Mouse (Mus musculus): ENCODE measurements around the gene Safb2. TPM values are rescaled to one million over a fixed set of nuclear protein-coding genes. Genes with fewer than 3 reads are reported as not detected.

Gene Safb2
- polyA plus RNA-seq (2012; rRNA removed) = 113 and 131 TPM in 2 replicates

DNA sequence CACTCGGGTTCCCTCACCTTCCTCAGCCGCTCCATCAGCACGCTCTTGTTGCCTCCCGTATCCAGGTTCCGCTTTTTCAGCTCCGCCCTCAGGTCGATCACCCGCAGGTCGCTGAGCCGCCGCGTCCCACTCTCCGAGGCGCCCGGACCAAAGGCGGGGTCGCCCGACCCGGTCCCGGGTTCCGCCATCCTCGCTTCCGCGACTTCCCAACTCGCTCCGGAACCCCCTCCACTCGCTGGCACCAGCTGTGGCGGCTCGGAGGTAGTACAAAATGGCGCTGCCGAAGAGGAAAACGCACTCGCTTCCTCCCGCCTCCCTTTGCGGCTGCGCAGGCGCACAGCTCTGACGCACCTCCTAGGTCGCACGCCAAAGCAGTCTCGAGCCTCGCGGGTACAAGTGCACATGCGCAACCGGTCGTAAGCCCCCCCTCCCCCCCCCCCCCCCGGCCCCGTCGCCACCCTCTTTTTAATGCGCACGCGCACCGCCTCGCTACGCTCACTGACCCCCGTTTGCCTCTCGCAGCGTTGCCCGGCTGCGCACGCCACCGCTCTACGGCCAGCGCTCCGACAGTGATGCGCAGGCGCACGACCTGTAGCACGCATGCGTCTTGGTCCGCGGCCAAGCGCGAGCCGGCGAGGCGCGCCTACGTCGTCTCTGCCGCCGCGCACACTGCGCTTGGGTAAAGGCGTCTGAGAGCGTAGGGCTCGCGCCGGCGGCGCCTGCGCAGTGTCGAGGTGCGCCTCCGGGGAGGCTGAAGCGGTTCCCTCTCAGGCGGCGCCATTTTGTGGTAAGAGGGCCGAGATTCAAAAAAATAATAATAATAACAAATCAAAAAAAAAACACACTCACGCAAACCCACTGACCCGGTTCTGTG, at the start of gene Safb2, which contains the start of gene Safb:
TSS of gene Safb2 (minus strand) at position 329 of the 874 bp plus-strand sequence.
TSS of gene Safb (plus strand) at position 569 of the 874 bp plus-strand sequence.

DNA sequence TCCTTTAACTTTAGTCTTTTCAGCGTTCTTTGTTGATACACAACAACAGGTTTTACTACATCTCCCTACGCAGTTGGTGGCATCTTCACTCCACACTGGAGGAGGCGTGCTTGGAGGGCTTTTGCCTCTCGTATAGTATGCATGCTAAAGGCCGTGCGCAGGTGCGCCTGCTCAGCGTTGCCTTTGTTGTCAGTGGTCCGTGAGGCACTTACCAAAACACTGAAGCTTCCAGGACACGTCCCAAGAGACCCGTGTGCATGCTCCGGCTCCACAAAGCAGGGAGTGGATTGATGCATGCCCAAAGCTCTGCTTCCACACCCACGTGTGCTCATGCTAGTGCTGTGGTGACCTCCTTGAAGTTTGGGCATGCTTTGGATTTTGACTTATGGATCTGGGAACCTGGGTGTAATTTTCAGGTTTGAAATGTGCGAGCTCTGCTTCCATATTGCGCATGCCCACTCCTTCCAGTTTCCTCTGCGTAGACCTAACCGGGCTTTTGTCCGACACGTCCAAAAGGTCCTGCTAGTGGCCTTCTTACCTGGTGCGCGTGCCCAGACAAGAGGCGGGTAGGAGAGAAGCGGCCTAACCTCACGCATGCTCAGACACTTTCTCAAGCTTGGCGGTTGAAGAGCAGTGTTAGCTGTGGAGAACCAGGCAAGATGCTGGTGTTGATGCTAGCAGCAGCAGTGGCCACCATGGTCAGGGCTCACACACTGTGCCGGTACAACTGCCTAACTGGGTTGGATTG, 43.3 kb upstream of the Safb2 start, which contains the start of gene Catsperd:
TSS of gene Catsperd (plus strand) at position 614 of the 748 bp plus-strand sequence.

DNA sequence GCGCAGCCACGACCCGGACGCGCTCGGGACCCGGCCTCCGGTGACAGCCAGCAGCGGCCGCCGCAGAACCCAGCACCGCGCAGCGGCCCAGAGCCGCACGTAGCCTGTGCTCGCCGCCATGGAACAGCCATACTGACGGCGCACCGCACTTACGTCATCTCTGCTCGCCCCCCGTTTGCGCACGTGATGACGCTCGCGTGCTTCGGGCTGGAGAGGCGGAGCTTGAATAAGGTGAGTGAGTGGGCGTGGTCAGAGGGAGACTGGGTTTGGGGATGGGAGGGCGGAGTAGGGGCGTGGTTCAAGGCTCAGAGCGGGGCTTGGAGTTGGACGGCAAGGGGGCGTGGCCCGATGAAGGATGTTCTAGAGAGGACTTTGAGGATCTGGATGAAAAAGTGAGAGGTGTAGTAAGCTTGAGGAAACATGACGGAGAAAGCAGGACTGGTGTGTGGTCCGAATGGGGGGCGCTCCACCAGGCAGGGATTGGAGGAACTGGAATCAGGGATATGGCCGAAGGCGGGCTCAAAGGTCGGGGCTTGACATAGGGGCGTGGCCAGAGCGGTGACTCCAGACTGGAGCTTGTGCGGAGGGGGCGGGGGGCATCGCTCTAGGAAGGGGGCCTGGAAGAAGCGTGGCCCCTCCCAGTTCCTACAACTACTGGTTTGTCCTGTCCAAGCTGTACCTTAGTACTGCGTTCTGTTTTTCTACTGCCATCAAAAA, 42.5 kb upstream of the Safb2 start, which contains the start of gene Lonp1:
TSS of gene Lonp1 (minus strand) at position 134 of the 717 bp plus-strand sequence.

DNA sequence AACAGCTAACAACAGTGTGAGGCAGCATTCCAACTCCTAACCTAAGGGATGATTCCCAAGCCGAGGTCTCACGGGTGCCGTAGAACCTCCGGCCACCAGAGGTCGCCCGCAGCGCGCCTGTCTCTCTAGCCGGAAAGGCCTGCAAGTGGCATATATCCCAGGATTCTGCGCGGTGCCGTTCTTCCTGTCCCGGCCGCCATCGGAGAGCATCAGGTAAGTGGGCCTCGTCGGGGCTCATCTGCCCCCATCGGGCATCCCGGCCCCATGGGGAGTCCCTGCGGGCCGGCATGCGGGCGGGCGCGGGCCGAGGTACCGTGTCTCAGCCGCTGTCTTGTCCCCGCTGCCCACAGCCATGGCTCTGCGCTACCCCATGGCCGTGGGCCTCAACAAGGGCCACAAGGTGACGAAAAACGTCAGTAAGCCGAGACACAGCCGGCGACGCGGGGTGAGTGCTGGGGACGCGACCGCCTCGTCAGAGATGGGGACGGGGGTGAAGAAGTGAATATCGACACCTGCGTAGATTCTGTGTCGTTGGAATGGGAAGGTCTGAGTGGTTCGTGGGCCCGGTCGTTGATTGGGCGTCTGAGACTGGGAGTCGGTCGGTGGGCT, 29.0 kb upstream of the Safb2 start, which contains the start of gene Rpl36:
TSS of gene Rpl36 (plus strand) at position 181 of the 609 bp plus-strand sequence.

DNA sequence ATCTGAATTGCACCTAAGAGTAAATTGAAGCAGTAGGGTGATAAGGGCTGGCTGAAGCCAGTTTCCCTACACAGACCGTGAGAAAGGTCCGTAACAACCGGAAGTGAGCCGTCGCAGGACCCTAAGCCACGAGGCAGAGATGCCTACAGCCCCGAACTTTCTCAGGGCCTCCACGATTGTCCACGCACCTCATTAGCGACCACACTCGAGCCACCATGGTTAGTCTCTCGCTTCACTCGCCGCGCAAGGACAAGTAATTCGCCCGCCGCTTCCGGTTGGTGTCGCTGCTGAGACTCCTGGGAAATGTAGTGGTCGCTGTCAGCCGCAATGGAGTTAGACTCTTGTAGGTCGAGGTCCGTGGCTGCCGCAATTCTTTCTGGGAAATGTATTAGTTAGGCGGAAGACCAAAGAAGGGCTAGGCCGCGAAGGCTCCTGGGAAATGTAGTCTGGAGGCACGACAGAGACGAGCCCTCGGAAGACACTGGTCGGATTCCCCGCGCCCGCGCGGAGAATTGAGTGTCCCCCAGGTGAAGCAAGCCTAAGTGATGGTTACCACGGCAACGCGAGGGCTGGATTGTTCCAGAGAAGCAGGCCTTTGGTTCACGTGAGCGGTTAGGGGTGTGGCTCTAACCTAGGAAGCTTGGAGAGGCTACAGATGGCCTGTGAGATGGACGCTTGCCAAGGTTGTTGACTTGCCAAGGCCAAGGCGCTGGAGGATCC, 25.2 kb upstream of the Safb2 start, which contains the start of gene 2410015M20Rik:
TSS of gene 2410015M20Rik (minus strand) at position 320 of the 720 bp plus-strand sequence.

DNA sequence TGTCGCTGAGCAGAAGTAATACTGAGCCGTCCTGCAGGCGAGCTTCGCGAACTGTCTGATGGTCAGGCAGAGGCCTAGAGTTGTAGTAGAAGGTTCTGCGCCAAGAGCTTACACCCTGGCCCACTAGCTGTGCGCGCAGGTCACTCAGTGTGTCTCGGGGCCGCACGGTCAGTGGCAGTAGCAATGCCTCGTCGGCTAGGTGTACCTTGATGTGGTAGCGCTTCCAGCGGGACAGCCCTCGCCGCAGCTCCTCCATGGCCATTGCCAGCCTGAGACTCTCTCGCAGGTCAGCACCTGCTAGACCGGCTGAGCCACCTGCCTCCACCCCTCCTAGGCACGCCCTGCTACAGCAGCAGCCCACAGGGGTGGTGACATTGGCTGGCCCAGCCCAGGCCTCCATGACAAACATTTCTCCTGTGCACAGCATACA, 30.2 kb downstream of the Safb2 start, which contains the start of gene Gm20219:
TSS of gene Gm20219 (minus strand) at position 266 of the 430 bp plus-strand sequence.

DNA sequence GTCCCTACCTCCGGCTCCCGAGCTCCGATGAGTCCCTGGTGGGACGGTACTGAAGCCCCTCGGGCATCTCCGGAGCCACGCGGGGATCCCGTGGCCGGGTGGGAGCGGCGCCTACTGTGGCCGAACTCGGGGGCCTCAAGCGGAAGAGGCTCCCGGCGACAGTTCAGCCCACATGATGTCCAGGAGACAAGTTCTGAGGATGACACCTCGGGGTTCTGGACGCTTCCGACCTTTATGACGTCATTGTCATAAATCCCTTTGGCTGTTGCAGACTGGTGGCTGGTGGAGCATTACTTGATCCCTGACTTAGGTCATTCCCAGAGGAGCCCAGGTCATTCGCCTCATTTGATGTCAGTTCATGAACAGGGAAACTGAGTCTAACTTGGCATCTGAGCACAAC, 72.1 kb downstream of the Safb2 start, which contains the start of gene Znrf4:
TSS of gene Znrf4 (minus strand) at position 122 of the 400 bp plus-strand sequence.

Other genes with a start within 250 kb of the Safb2 start
- gene Ptprs, start 108.1 kb downstream of the Safb2 start, polyA plus RNA-seq (2012; rRNA removed) = 1,167 and 1,339 TPM in 2 replicates
- 0.06 TPM in 1 of 2 replicates, not detected in the other for gene Znrf4, start 72.2 kb downstream of the Safb2 start, polyA plus RNA-seq (2012; rRNA removed)
- 3.0 TPM in 2 replicates for gene Gm20219, start 30.2 kb downstream of the Safb2 start, polyA plus RNA-seq (2012; rRNA removed)
- gene Safb, start 240 bp upstream of the Safb2 start, polyA plus RNA-seq (2012; rRNA removed) = 176 and 190 TPM in 2 replicates
- gene 2410015M20Rik, start 25.2 kb upstream of the Safb2 start, polyA plus RNA-seq (2012; rRNA removed) = 136 and 139 TPM in 2 replicates
- 2,057 and 2,130 TPM in 2 replicates for gene Rpl36, start 28.8 kb upstream of the Safb2 start, polyA plus RNA-seq (2012; rRNA removed)
- gene Lonp1, start 42.3 kb upstream of the Safb2 start, polyA plus RNA-seq (2012; rRNA removed) = 73.8 and 76.1 TPM in 2 replicates
- 3.9 and 4.9 TPM in 2 replicates for gene Catsperd, start 43.6 kb upstream of the Safb2 start, polyA plus RNA-seq (2012; rRNA removed)
- 150 and 160 TPM in 2 replicates for gene Ranbp3, start 88.7 kb upstream of the Safb2 start, polyA plus RNA-seq (2012; rRNA removed)
- 306 and 325 TPM in 2 replicates for gene Ndufa11, start 133.2 kb upstream of the Safb2 start, polyA plus RNA-seq (2012; rRNA removed)
- gene Vmac, start 133.4 kb upstream of the Safb2 start, polyA plus RNA-seq (2012; rRNA removed) = 19.4 and 20.8 TPM in 2 replicates
- 3.6 and 6.1 TPM in 2 replicates for gene Nrtn, start 172.9 kb upstream of the Safb2 start, polyA plus RNA-seq (2012; rRNA removed)
- 150 and 161 TPM in 2 replicates for gene Dus3l, start 180.2 kb upstream of the Safb2 start, polyA plus RNA-seq (2012; rRNA removed)
- gene Prr22, start 185.7 kb upstream of the Safb2 start, polyA plus RNA-seq (2012; rRNA removed) = 3.2 and 3.4 TPM in 2 replicates
- 6.4 and 7.4 TPM in 2 replicates for gene Rfx2, start 246.4 kb upstream of the Safb2 start, polyA plus RNA-seq (2012; rRNA removed)